Mouse (Mus musculus) liver, adult 2 months (tissue): ENCODE data around the gene Gprc5a. TPM values are rescaled to one million over a fixed set of nuclear protein-coding genes. Genes with fewer than 3 reads are reported as not detected.

Experiments used
- DNase-seq: peaks from one replicate; pipeline ENCODE4 v3.0.0-alpha.2; 2011; ENCODE audit warnings: low read depth, low spot score; ENCODE audit errors: extremely low read depth
- H3K27ac ChIP-seq: fragments of 200-500 bp; replicated peaks from 2 replicates; pipeline ENCODE4 v1.5.1; 2012; ENCODE audit warnings: low read depth, mild to moderate bottlenecking, control low read depth, inconsistent platforms, low read length; ENCODE audit not compliant: insufficient read depth
- H3K27me3 ChIP-seq: fragments of 200-500 bp; 2 replicates; pipeline ENCODE4 v1.6.1; 2012; ENCODE audit warnings: mild to moderate bottlenecking, moderate library complexity, low read length, inconsistent platforms; ENCODE audit not compliant: control insufficient read depth, insufficient read depth
- H3K36me3 ChIP-seq: fragments of 200-500 bp; 2 replicates; pipeline ENCODE4 v1.6.1; 2012; ENCODE audit warnings: low read length, inconsistent platforms; ENCODE audit not compliant: control insufficient read depth, insufficient read depth
- H3K4me1 ChIP-seq: fragments of 200-500 bp; 2 replicates; pipeline ENCODE4 v1.6.1; 2011; ENCODE audit warnings: low read length; ENCODE audit not compliant: control insufficient read depth, insufficient read depth
- H3K4me3 ChIP-seq: fragments of 200-500 bp; 2 replicates; pipeline ENCODE4 v1.5.1; 2011; ENCODE audit warnings: low read depth, mild to moderate bottlenecking, control low read depth, low read length, moderate library complexity; ENCODE audit not compliant: insufficient read depth
- H3K79me2 ChIP-seq: fragments of 200-500 bp; 2 replicates; pipeline ENCODE4 v1.6.1; 2012; ENCODE audit warnings: inconsistent platforms, mild to moderate bottlenecking, low read length, moderate library complexity; ENCODE audit not compliant: control insufficient read depth, insufficient read depth
- H3K9ac ChIP-seq: fragments of 200-500 bp; 2 replicates; pipeline ENCODE4 v1.6.1; 2012; ENCODE audit warnings: low read depth, mild to moderate bottlenecking, control low read depth, inconsistent platforms, low read length
- CTCF ChIP-seq: fragments of 200-500 bp; IDR thresholded peaks from 2 replicates; pipeline ENCODE4 v1.5.1; 2011; ENCODE audit warnings: low read depth, low read length, control low read depth
- POLR2A ChIP-seq: fragments of 200-500 bp; IDR thresholded peaks from 2 replicates; pipeline ENCODE4 v1.6.1; 2011; ENCODE audit warnings: low read length, control low read depth; ENCODE audit not compliant: insufficient read depth; ENCODE audit errors: extremely low read depth
- WGBS: fragments of 180-500 bp; shearing (Covaris S2); methylation state at CpG from one replicate; pipeline ENCODE4 v1.1.7; 2018; 5-methylcytosine and 5-hydroxymethylcytosine counted together
- polyA plus RNA-seq: library from polyadenylated mRNA; depleted of rRNA; stranded (reverse); fragments of >200 nt; gene quantifications from 2 replicates; pipeline ENCODE4 v1.2.3, GENCODE M21; 2012
- total RNA-seq: library from RNA; depleted of rRNA; stranded (reverse); fragments of >200 nt; gene quantifications from 2 replicates; pipeline ENCODE4 v1.2.3, GENCODE M21; 2014

Gprc5a gene
- total and polyA plus RNA-seq, 2 experiments: 0.11 TPM; not detected in 1

DNA sequence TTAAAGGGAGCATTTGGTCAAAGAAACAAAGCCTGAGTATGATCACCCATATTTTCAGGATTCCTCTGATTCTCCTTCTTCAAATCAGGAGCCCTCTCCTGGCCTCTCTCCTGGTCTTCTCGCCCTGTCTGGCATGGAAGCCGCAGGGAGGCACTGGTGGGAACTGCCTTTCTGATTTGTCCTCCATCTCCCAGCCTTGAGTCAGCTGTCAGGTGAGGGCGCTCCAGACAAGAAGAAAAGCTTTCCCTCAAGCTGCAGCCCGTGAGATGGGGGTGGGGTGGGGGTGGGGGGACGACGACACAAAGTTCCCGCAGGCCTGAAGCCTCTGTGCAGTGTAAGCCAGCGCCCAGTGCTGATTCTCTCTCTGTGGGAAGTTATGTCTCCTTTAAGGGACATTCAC is 24.3 kb downstream of the Gprc5a start:
- no peaks in the 10 kb centered on the region for H3K27me3 ChIP-seq
- no peaks in the 10 kb centered on the region for H3K36me3 ChIP-seq
- 46% methylated on average over 8 of the region's 8 CpGs for WGBS
- H3K4me1 ChIP-seq: no peaks in the 10 kb centered on the region
- no peaks in the 10 kb centered on the region for H3K79me2 ChIP-seq
- H3K9ac ChIP-seq: no peak overlapping the region
- no peak overlapping the region for H3K27ac ChIP-seq
- no peak for DNase-seq
- no peak overlapping the region for H3K4me3 ChIP-seq
- TF ChIP-seq CTCF: no peak
- TF ChIP-seq POLR2A: no peak

DNA sequence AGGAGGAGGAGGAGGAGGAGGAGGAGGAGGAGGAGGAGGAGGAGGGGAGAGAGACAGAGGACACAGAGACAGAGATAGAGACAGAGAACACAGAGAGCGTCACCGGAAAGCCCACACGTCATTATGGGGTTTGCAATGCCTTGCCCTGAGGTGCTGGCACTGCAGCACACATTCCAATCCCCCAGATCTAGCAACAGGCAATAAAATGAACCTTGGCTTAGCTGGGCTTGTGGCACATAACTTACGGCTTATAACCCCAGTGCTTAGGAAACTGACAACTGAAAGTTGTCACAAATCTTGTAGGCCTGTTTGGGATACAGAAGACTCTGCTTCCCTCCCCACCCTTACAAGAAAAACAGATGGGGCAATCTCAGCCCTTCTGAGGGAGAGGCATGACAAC is 25.2 kb downstream of the Gprc5a start:
- Histone ChIP-seq H3K4me3 (no peak overlapping the region), H3K27me3 (no peaks in the 10 kb centered on the region), H3K79me2 (no peaks in the 10 kb centered on the region), H3K36me3 (no peaks in the 10 kb centered on the region), H3K4me1 (no peaks in the 10 kb centered on the region), H3K27ac (no peak overlapping the region), H3K9ac (no peak overlapping the region)
- DNase-seq: no peak
- no peak for TF ChIP-seq CTCF
- TF ChIP-seq POLR2A: no peak
- 89% methylated on average over 4 of the region's 4 CpGs for WGBS

DNA sequence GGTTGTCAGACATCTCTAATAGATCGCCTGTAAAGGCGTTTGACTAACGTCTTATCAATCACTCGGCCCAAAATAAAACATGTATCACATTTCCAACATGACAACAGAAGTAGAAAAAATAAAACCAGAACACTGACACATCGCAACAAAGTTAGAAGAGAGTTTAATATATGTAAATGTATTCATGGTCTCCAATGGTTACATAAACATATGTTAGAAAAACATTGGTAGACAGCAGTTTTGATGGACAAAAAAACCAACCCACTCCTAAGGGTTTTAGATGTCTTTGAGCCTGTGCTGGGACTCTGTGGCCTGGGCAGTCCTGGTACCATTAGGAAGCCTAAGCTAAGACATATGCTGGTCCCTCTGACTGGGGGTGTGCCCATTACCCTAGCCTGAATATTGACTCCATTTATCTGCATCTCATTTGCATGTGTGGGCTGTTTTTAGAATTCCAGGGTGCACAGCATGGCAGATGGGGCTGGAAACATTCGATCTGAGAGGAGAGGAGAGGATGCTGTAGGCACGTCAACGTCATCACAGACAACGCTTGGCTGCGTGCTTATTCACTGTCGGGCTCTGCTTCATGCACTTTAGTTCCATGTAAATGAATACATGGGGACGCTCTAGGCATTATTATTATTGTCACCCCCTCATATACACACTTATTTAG is 27.5 kb downstream of the Gprc5a start:
- H3K4me1 ChIP-seq: no peaks in the 10 kb centered on the region
- 93% methylated on average over 12 of the region's 12 CpGs for whole genome bisulfite sequencing
- no peaks in the 10 kb centered on the region for H3K79me2 ChIP-seq
- H3K27me3 ChIP-seq: no peaks in the 10 kb centered on the region
- H3K4me3 ChIP-seq: no peak overlapping the region
- no peak overlapping the region for H3K27ac ChIP-seq
- no peak overlapping the region for H3K9ac ChIP-seq
- H3K36me3 ChIP-seq: no peaks in the 10 kb centered on the region
- DNase-seq: no peak
- TF ChIP-seq POLR2A (no peak), CTCF (no peak)

DNA sequence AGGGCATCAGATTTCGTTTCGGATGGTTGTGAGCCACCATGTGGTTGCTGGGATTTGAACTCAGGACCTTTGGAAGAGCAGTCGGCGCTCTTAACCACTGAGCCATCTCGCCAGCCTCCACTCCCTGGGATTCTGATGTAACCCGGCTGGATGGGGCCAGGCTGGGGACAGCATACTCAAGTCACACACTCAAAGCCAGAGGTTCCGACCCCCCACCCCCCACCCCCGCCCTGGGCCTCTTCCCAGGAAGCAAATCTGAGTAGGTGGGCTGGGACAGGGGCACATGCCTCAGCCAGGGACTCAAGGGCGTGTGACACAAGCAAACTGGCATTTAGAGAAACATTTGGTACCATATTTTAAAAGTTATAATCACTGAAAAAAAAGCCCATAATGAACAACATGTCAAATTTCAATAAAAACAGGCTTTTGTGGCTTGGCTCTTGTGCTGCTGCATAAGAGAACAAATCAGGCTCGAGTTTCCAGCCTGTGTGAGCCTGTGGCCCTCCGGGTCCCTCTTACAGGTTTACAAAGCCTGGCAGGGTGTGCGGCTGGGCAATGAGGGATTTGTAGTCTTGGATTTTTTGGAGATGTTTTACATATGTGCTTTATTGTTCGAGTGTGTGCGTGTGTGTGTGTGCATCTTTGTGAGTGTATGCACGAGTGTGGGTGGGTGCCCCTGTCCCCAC is 35.5 kb downstream of the Gprc5a start:
- Histone ChIP-seq H3K27me3 (0 out of 2 replicates have a peak, but pooled peaks cover 2% of the 10 kb centered on the region), H3K4me1 (no peaks in the 10 kb centered on the region), H3K36me3 (no peaks in the 10 kb centered on the region), H3K9ac (no peak overlapping the region), H3K4me3 (no peak overlapping the region), H3K27ac (no peak overlapping the region), H3K79me2 (no peaks in the 10 kb centered on the region)
- 81% methylated on average over 15 of the region's 15 CpGs for WGBS
- no peak for DNase-seq
- TF ChIP-seq CTCF (no peak), POLR2A (no peak)

DNA sequence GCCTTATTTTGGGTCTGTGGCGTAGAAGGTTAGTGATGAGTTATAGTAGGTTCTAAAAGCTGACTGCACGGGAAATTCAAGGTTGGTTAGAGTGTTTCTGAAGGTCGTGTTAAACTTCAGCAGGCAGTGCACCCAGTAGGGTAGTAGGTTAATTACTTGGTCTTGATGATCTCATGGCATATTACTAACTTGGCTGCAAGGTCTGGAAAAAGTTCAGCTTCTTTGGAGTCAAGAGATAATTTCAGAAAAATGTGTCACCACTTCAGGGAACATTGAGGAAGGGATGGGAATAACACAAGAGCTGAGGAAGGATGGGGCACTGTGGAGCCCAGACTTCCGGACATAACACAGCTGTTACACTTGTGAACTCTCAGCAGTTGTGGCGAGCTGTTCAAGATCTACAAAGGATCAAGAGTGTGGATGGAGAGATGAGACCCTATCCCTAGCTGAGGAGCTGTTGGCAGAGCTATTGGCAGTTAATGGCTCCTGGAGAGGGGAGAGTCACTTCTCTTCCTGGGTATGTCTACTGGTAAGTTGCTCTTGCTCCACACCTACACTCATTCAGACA is 37.4 kb downstream of the Gprc5a start:
- WGBS: 69% methylated on average over 5 of the region's 5 CpGs
- H3K27ac ChIP-seq: no peak overlapping the region
- peak; percentile 1 for DNase-seq
- H3K79me2 ChIP-seq: no peaks in the 10 kb centered on the region
- no peaks in the 10 kb centered on the region for H3K36me3 ChIP-seq
- 0 out of 2 replicates have a peak, but pooled peaks cover 2% of the 10 kb centered on the region for H3K27me3 ChIP-seq
- H3K4me3 ChIP-seq: no peak overlapping the region
- no peaks in the 10 kb centered on the region for H3K4me1 ChIP-seq
- no peak overlapping the region for H3K9ac ChIP-seq
- no peak for TF ChIP-seq CTCF
- no peak for TF ChIP-seq POLR2A
